Mouse (Mus musculus) hindbrain, postnatal 0 days (tissue): Measurements from ENCODE around the gene Tmem132b. TPM values are rescaled to one million over a fixed set of nuclear protein-coding genes. Genes with fewer than 3 reads are reported as not detected.

Source experiments
- ATAC-seq: fragments of 200-750 bp; cut with Nextera tagmentation; 2 replicates; pipeline ENCODE4 v1.8.0; 2017; ENCODE audit warnings: mild to moderate bottlenecking, moderate TSS enrichment, moderate library complexity
- DNase-seq: peaks from one replicate; pipeline ENCODE4 v3.0.0-alpha.2; 2015; ENCODE audit warnings: low spot score
- H3K27ac ChIP-seq: fragments of 300-500 bp; sonication (generic); 2 replicates; pipeline ENCODE4 v1.5.1; 2014; ENCODE audit warnings: mild to moderate bottlenecking
- H3K27me3 ChIP-seq: fragments of 300-500 bp; sonication (generic); 2 replicates; pipeline ENCODE4 v1.6.1; 2014; ENCODE audit warnings: low read length, mixed read lengths; ENCODE audit not compliant: insufficient read depth
- H3K36me3 ChIP-seq: fragments of 300-500 bp; sonication (generic); 2 replicates; pipeline ENCODE4 v1.6.1; 2014; ENCODE audit warnings: low read length, mixed read lengths; ENCODE audit not compliant: insufficient read depth
- H3K4me1 ChIP-seq: fragments of 300-500 bp; sonication (generic); 2 replicates; pipeline ENCODE4 v1.6.1; 2014; ENCODE audit warnings: antibody characterized with exemption, low read length, mixed read lengths; ENCODE audit not compliant: insufficient read depth
- H3K4me2 ChIP-seq: fragments of 300-500 bp; sonication (generic); 2 replicates; pipeline ENCODE4 v1.6.1; 2014; ENCODE audit warnings: low read depth, mild to moderate bottlenecking, low read length, moderate library complexity, mixed read lengths
- H3K4me3 ChIP-seq: fragments of 300-500 bp; sonication (generic); 2 replicates; pipeline ENCODE4 v1.5.1; 2014; ENCODE audit warnings: low read length
- H3K9ac ChIP-seq: fragments of 300-500 bp; sonication (generic); replicated peaks from 2 replicates; pipeline ENCODE4 v1.6.1; 2014; ENCODE audit warnings: mild to moderate bottlenecking, low read length, moderate library complexity, mixed read lengths
- H3K9me3 ChIP-seq: fragments of 300-500 bp; sonication (generic); 2 replicates; pipeline ENCODE4 v1.6.1; 2016; ENCODE audit warnings: low read length, mixed read lengths
- CTCF ChIP-seq: IDR thresholded peaks from 2 replicates; pipeline ENCODE4 v1.5.1; 2016; ENCODE audit warnings: antibody characterized with exemption, control low read depth, low read depth
- WGBS: fragments of 180-500 bp; shearing (Covaris S2); extraction: QIAGEN DNeasy Blood & Tissue Kit; methylation state at CpG from one replicate; pipeline ENCODE4 v1.1.7; 2014; 5-methylcytosine and 5-hydroxymethylcytosine counted together
- polyA plus RNA-seq: library from polyadenylated mRNA; unstranded; fragments of >200 nt; fragmentation: Nextera tagmentation; extraction: Ambion mirVana; gene quantifications from 2 replicates; pipeline ENCODE4 v1.2.1, GENCODE M21; 2015
- total RNA-seq: library from RNA; depleted of rRNA; stranded (reverse); fragments of >200 nt; gene quantifications from 2 replicates; pipeline ENCODE4 v1.2.3, GENCODE M21; 2014

The Tmem132b gene
- total and polyA plus RNA-seq, 2 experiments from 2014 or later: 6.9 to 45.9 TPM

GRCm38 (mm10) chr5:125648236-125648635 lies 116.7 kb downstream of the Tmem132b start:
- DNase-seq: no peak
- Histone ChIP-seq H3K36me3 (no peaks in the 10 kb centered on the region), H3K27ac (no peak overlapping the region), H3K9ac (no peak overlapping the region), H3K27me3 (no peaks in the 10 kb centered on the region), H3K4me2 (no peak overlapping the region), H3K9me3 (peaks cover 5% of the 10 kb centered on the region; the same call in 1 of the 2 replicates), H3K4me3 (no peak overlapping the region), H3K4me1 (no peaks in the 10 kb centered on the region)
- WGBS: 84% methylated on average over 6 of the region's 6 CpGs
- no peak for ATAC-seq
- peak; percentile 14; the same call in 1 of the 2 replicates for TF ChIP-seq CTCF

- Histone ChIP-seq H3K27me3 (no peaks in the 10 kb centered on the region), H3K9me3 (peaks cover under 1% of the 10 kb centered on the region; the same call in 1 of the 2 replicates), H3K4me1 (no peaks in the 10 kb centered on the region), H3K4me3 (no peak overlapping the region), H3K4me2 (no peak overlapping the region), H3K36me3 (no peaks in the 10 kb centered on the region), H3K27ac (no peak overlapping the region), H3K9ac (no peak overlapping the region)
- no peak for DNase-seq
- TF ChIP-seq CTCF: no peak
- no peak for ATAC-seq
- 27% methylated on average over 2 of the region's 2 CpGs for WGBS
These were observed 118.4 kb downstream of the Tmem132b start for GRCm38 (mm10) chr5:125649982-125650381.

GRCm38 (mm10) chr5:125658101-125658500 lies 126.5 kb downstream of the Tmem132b start:
- no peak overlapping the region for H3K4me3 ChIP-seq
- H3K27me3 ChIP-seq: no peaks in the 10 kb centered on the region
- 0 out of 2 replicates have a peak, but pooled peaks have one; percentile 35 for ATAC-seq
- H3K27ac ChIP-seq: no peak overlapping the region
- no peak overlapping the region for H3K9ac ChIP-seq
- 50% methylated on average over 5 of the region's 5 CpGs for WGBS
- peak; percentile 18 for DNase-seq
- no peak for TF ChIP-seq CTCF
- H3K4me2 ChIP-seq: no peak overlapping the region
- 0 out of 2 replicates have a peak, but pooled peaks cover 3% of the 10 kb centered on the region for H3K4me1 ChIP-seq
- H3K36me3 ChIP-seq: no peaks in the 10 kb centered on the region
- no peaks in the 10 kb centered on the region for H3K9me3 ChIP-seq

- WGBS: 18% methylated on average over 14 of the region's 14 CpGs
- no peaks in the 10 kb centered on the region for H3K9me3 ChIP-seq
- H3K4me3 ChIP-seq: no peak overlapping the region
- DNase-seq: no peak
- no peak overlapping the region for H3K4me2 ChIP-seq
- no peak for TF ChIP-seq CTCF
- H3K9ac ChIP-seq: 0 out of 2 replicates have a peak overlapping the region, but pooled peaks have one; percentile 9
- H3K36me3 ChIP-seq: no peaks in the 10 kb centered on the region
- no peaks in the 10 kb centered on the region for H3K27me3 ChIP-seq
- no peak for ATAC-seq
- 0 out of 2 replicates have a peak, but pooled peaks cover 3% of the 10 kb centered on the region for H3K4me1 ChIP-seq
- no peak overlapping the region for H3K27ac ChIP-seq
These were observed 127.6 kb downstream of the Tmem132b start for GRCm38 (mm10) chr5:125658959-125659749.

DNA sequence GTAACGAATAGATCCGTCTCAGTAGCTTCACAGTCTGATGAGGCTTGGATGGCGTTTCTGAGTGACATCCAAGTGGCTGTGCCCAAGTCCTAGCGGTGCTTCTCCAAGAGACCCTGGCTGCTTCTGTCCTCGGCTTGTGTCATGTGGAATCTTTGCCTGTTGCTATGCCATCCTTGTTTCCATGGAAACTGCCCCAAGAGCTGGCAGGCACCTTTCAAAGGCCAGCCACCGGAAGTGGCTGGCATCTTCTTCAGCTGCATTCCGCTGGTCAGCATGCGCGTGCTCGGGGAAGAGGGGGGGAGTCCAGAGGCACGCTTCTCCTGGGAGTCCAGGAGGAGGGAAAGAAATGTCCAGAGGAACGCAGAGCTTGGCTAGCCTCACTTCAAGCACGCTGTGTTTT lies 144.0 kb downstream of the Tmem132b start:
- ATAC-seq (peak; percentile 96), DNase-seq (peak; percentile 94)
- Histone ChIP-seq H3K4me2 (peak overlapping the region; percentile 46), H3K4me3 (no peak overlapping the region; the same call in 1 of the 2 replicates), H3K9me3 (no peaks in the 10 kb centered on the region), H3K27me3 (no peaks in the 10 kb centered on the region), H3K36me3 (no peaks in the 10 kb centered on the region), H3K9ac (0 out of 2 replicates have a peak overlapping the region, but pooled peaks have one; percentile 17), H3K27ac (peak overlapping the region; percentile 56; the same call in 1 of the 2 replicates), H3K4me1 (peaks cover 7% of the 10 kb centered on the region)
- TF ChIP-seq CTCF: peak; percentile 18; the same call in 1 of the 2 replicates
- 6% methylated on average over 13 of the region's 13 CpGs for WGBS

- H3K4me2 ChIP-seq: peak overlapping the region; percentile 46
- H3K9ac ChIP-seq: 0 out of 2 replicates have a peak overlapping the region, but pooled peaks have one; percentile 3
- DNase-seq (no peak), ATAC-seq (no peak)
- peaks cover 7% of the 10 kb centered on the region for H3K4me1 ChIP-seq
- no peaks in the 10 kb centered on the region for H3K9me3 ChIP-seq
- no peaks in the 10 kb centered on the region for H3K36me3 ChIP-seq
- peak overlapping the region; percentile 56; the same call in 1 of the 2 replicates for H3K27ac ChIP-seq
- WGBS: 37% methylated on average over 7 of the region's 7 CpGs
- no peaks in the 10 kb centered on the region for H3K27me3 ChIP-seq
- no peak overlapping the region for H3K4me3 ChIP-seq
- no peak for TF ChIP-seq CTCF
These were observed 144.6 kb downstream of the Tmem132b start for GRCm38 (mm10) chr5:125676025-125676623.
